Mouse (Mus musculus) C2C12 (cell line): ENCODE results near the gene Dapk1.

Experiments
- CTCF ChIP-seq: IDR thresholded peaks from one replicate; pipeline ENCODE4 v1.5.1; 2011; ENCODE audit not compliant: control insufficient read depth, insufficient read depth, insufficient read length
- MAX ChIP-seq: IDR thresholded peaks from one replicate; pipeline ENCODE4 v1.6.1; 2011; ENCODE audit warnings: mild to moderate bottlenecking, control low read depth
- MYOD1 ChIP-seq: IDR thresholded peaks from one replicate; pipeline ENCODE4 v1.6.1; 2011; ENCODE audit warnings: low read depth; ENCODE audit not compliant: control insufficient read depth, insufficient read length
- MYOG ChIP-seq: IDR thresholded peaks from one replicate; pipeline ENCODE4 v1.6.1; 2011; ENCODE audit not compliant: control insufficient read depth, insufficient read length; ENCODE audit errors: extremely low read depth
- USF1 ChIP-seq: IDR thresholded peaks from one replicate; pipeline ENCODE4 v1.6.1; 2011; ENCODE audit warnings: low read depth, mild to moderate bottlenecking, control low read depth, moderate library complexity

DNA sequence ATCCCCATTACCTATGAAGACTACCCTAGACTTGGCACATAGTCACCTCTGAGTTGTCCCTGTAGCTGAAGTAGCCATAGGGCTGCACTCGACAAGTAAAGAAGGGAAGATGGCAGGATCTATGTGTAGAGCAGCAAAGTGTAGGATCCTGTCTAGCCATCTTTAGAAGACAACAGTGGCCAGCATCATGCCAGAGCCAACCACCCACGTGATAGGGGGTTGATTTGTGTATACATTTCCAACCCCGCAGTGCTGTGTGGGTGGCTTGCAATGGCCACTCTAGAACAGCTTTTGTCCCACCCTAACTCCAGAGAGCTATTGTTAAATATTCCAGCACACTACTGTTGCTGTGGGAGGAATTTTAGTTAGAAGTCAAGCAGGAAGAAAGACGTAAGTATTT lies 111.8 kb downstream of the Dapk1 start:
- TF ChIP-seq CTCF, result no peak
- TF ChIP-seq USF1, result no peak
- no peak for TF ChIP-seq MYOG
- TF ChIP-seq MAX, result no peak
- TF ChIP-seq MYOD1, result no peak
